Mouse (Mus musculus) spleen, postnatal 4 days (tissue): ENCODE measurements at regions not wholly inside any gene's neighbourhood (a gene's known extent, or its start where the extent isn't known, plus 50 kb on each side); places are given as distances from the start of the nearest gene placed in this dataset.
"Not testable (repeated sequence)": the region's sequence is repeated elsewhere in the genome, so short reads cannot be mapped to it uniquely, and the experiment has no call there.

Experiments used
- DNase-seq, 2 experiments: peaks; one replicate each; pipeline ENCODE4 v3.0.0; 2022; ENCODE audit warnings: low spot score in 2 of 2

DNA sequence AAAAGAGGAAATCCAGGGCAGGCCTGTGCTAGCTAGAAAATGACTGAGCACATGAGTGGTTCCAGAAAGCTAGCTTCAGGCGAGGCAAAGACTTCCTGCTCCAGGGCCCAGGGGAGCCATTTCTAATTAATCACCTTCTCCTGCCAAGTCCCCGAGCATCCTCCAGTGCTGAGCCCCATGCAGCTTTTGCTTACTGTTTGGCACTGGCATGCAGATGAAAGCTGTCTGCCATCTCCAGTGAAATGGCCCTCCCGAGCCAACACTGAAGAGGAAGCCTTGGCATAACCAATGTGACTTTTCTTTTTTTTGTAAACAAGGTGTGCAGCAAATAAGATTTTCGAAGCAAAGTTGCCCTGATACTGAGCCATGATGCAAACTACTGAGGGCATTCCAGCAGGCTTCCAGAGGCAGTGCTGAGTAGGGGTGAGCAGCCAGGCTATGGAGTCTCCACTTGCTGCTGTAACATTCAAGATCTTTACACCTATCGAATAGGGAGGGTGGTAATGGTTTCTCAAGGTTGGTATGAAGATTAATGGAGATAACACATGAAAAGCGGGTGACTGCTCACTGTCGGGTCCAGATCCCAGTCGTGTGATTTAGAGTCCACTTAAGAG is 125.4 kb upstream of the Immp2l start:
- DNase-seq: no peak

GRCm38 (mm10) chr12:40905650-40906338 is 118.1 kb upstream of the Immp2l start:
- no peak for DNase-seq

GRCm38 (mm10) chr12:40906807-40907206 is 117.1 kb upstream of the Immp2l start:
- DNase-seq: no peak

DNA sequence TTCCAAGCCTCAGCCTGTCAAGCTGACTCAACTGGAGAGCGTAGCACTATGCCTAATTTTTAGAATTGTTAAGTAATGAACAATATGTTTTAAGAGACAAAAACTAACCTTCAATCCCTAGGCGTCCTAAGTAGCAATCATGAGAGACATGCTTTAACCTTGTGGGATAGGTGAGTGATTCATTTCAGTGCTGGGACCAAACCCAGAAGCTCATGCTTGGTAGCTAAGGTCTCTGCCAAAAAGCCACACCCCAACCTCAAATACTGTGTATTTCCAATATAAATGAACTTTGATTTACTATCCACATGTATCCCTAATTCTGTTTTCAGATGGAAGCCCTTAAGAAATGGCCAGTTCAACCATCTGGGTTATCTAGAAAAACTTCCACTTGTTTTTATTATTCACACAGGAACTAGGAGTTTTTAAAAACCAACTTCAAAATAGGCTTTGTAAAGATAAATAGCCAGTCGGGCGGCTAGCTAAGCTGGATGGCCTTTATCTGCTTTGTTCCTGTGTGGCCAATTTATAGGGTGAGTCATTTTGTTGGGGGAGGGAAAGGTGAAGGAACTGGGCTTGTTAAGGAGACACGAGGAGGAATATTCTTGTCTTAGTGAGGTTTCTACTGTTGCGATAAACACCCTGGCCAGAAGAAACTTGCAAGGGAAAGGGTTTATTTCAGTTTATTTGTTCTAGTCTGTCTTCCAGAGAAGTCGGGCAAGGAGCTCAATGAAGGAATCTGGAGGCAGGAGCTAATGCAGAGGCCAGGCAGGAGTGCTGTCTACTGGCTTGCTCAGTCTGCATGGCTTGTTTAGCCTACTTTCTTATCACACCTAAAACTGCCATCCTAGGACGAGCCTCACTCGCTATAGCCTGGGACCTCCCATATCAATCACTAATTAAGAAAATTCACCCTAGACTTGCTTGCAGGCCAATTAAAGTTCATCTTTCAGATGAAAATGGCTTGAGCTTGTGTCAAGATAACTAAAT is 114.8 kb upstream of the Immp2l start:
- no peak for DNase-seq

DNA sequence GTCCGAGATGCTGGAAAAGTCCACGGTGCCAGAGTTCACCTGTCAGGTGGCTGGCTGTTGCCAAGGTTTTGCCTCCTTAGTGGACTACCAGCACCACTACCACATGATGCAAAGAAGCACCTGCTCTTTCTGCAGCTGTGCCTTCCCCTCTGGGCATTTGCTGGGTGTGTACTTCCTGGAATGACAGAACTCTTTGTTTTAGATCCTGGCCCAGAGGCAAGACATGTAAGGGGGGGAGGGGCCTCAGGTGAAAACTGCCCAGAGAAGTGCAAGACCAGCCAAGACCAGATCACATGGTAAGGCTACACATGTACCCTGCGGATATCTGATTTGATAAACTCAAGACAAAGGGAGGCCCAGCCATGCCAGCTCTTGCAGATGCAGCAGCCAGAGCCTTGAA is 106.4 kb upstream of the Immp2l start:
- DNase-seq: no peak

GRCm38 (mm10) chr12:40921988-40922387 is 101.9 kb upstream of the Immp2l start:
- no peak for DNase-seq

DNA sequence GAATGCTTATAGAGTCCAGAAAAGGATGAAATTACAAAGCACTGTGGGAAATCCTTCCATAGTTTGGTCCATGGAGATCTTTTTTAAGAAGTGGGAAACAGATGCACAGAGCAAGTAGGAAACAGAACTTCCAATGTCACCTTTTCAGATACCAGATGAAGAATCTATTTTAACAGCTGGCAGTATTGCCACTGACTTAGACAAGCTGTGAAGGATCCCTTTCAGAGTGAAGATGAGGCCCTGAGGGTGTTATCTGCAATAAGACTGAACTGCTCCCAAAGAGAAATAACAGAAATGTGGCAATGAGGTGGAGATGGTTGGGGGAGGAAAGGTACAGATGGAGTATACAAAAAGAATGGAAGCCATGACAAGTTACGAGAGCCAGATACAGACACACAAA is 97.2 kb upstream of the Immp2l start:
- no peak for DNase-seq

DNA sequence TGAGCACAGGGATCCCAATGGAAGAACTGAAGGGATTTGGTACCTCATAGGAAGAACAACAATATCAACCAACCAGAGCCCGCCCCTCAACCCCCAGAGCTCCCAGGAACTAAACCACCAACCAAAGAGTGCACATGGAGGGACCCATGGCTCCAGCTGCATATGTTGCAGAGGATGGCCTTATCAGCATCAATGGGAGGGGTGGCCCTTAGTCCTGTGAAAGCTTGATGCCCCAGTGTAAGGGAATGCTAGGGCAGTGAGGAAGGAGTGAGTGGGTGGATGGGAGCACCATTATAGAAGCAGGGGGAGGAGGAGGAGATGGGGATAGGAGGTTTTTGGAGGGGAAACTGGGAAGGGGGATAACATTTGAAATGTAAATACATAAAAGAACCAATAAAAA is 94.5 kb upstream of the Immp2l start:
- not testable (repeated sequence) for DNase-seq

DNA sequence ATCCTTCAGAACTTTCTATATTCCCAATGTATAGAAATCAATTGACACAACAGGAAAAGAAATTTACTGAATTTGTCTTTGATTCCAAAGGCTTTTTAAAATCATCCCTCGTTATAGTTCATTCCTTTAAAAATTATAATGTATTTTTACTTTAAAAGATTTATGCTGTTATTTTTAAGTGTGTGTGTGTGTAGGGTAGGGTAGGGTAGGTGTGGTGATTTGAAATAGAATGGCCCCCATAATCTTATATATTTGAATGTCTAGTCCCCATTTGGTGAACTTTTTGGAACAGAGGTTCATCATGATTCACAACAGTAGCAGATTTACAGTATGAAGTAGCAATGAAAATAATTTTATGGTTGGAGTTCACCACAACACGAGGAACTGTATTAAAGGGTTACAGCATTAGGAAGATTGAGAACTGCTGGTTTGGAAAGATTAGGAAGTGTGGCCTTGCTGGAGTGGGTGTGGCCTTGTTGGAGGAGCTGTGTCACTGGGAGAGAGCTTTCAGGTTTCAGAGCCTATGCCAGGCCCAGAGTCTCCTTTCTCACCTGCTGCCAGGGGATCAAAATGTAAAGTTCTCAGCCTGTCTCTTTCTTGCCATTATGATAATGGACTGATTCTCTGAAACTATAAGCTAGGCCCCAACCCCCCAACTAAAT is 88.7 kb upstream of the Immp2l start:
- peak in 1 of 2 experiments; percentile 33 for DNase-seq

- no peak for DNase-seq
These were observed 86.9 kb upstream of the Immp2l start for GRCm38 (mm10) chr12:40937037-40937436.

DNA sequence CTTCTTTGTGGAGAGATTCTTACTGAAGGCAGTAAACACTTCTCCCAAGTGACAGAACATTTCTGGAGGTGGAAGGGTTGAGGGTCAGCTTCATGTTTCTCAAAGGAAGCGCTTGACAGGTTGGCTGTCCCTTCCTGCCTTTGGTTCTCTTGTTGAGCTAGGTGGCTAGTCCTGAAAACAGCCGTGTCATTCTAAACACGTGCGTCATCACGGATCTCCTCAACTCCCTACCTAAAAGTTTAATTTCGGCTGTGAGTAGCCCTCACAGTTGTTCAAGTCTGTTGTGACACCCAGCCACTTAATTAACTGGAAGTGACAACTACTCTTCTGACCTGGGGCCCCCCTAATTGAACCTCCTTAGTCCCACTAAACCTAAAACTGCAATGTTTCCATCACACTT is 77.0 kb upstream of the Immp2l start:
- DNase-seq: no peak

- no peak for DNase-seq
These were observed 74.3 kb upstream of the Immp2l start for GRCm38 (mm10) chr12:40949580-40949979.

GRCm38 (mm10) chr12:40958536-40958935 is 65.4 kb upstream of the Immp2l start:
- no peak for DNase-seq

DNA sequence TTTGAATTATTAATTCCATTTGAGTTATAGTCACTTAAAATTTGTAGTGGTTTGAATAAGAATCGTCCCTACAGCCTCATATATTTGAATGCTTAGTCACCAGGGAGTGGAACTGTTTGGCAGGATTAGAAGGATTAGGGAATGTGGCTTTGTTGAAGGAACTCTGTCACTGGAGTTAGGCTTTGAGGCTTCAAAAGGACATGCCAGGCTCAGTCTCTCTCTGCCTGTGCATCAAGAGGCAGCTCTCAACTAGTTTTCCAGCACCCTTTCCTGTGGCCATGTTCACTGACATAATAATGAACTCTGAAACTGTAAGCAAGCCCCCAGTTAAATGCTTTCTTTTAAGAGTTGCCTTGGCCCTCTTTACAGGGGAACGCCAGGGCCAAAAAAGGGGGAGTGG is 58.9 kb upstream of the Immp2l start:
- DNase-seq: no peak

DNA sequence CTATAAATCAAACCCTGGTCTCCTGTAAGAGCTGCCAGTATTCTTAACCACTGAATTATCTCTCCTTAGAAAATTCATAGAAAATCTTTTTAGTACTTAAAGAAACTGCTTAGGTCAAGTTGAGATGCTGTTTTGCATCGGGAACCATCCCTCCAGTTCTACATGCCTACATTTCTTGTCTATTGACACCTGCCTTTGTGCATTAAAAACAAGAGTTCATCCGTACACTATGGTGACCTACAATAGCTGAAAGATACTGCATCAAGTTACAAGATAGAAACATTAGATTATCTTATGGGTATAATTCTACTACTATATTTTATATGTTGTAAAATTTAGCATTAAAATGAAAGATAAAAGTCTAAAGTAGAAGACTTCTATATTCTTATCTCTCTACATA is 57.6 kb upstream of the Immp2l start:
- DNase-seq: no peak

GRCm38 (mm10) chr12:40966723-40967122 is 57.2 kb upstream of the Immp2l start:
- peak in 1 of 2 experiments; percentile 15 for DNase-seq

GRCm38 (mm10) chr12:40972844-40973243 is 51.0 kb upstream of the Immp2l start:
- DNase-seq: no peak
